ENCODE assay signal across 8 mouse cellular contexts in the genomic region with DNA sequence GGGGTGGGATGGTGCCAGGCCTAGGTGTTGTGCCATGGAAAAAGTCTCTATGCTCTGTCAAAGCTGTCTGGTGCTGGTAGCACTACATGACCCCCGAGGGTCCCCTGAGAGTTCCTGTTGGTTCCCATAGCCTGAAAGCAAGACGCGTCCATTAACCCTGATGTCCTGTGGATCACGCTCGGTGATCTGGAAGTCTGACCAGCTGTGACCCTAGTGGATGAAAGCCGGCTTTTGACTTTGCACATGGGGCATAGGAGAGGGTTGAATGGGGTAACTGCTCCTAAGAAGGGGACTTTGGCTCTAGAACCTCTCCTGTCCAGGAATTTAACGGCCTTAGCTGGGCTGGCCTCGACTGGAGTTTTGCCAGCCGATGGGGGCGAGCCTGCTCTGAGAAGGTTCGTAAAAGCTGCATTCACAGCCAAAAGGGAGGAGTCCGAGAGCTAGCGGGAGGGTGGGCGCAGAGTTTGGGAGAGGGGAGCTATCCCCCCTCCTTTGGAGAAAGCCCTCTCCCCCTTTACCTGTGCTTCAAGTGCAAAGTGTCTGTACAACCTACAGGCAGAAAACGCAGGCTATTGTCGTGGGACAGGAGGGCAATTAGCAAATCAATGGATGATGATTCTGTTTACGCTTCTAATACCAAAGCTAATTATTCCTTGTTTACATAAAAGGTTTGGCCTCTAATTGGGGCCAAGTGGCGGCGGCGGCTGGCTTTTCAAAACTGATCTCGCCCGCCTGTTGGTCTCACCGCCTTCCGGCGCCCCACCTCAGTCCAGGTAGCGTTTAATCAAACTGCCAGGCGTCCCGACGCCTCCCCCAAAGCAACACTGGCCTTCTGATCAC. TPM values are rescaled to one million over a fixed set of nuclear protein-coding genes. Genes with fewer than 3 reads are reported as not detected.
DNase-seq lines count a peak whose midpoint lies in the region; ATAC-seq and TF ChIP-seq lines count a peak whose summit lies in the region.

No protein-coding gene starts in this region.

- peak; percentile 65 to 67 for DNase-seq in cerebellum, postnatal 10 days
- DNase-seq in cerebellum, adult 9-10 months, result no peak
- peak; percentile 62 for DNase-seq in forebrain, embryonic 14.5 days (ENCODE audit: low spot score)
- no peak for DNase-seq in thymus, postnatal 4 days
- DNase-seq in thymus, adult 2 months, result no peak
- no peak for DNase-seq in adrenal gland, adult 2 months

- H3K4me2 ChIP-seq in forebrain, embryonic 14.5 days (ENCODE audit: low read length), result peak overlapping the region; percentile 92
- H3K4me2 ChIP-seq in liver, embryonic 16.5 days (ENCODE audit: low read depth, low read length), result peak overlapping the region; percentile 66

- no peak for TF ChIP-seq POLR2A in thymus, adult 2 months (IDR thresholded peaks at IDR 0.05; ENCODE audit: control insufficient read depth, extremely low read depth, insufficient read depth, low read length, poor library complexity)

- H3K4me3 ChIP-seq in E14TG2a.4 (replicated peaks; ENCODE audit: low read length), result peak overlapping the region; percentile 72
- H3K4me3 ChIP-seq in forebrain, embryonic 14.5 days (ENCODE audit: low read depth, low read length), result peak overlapping the region; percentile 53
- H3K4me3 ChIP-seq in liver, embryonic 16.5 days (ENCODE audit: low read depth, low read length), result peak overlapping the region; percentile 52; the same call in 1 of the 2 replicates
- H3K4me3 ChIP-seq in thymus, adult 2 months (ENCODE audit: control insufficient read depth, insufficient read depth, low read length), result no peak overlapping the region

- H3K4me1 ChIP-seq in E14TG2a.4 (replicated peaks; ENCODE audit: low read depth, low read length), result peaks cover 52% of the 10 kb centered on the region
- peaks cover 16% of the 10 kb centered on the region for H3K4me1 ChIP-seq in forebrain, embryonic 14.5 days (ENCODE audit: control insufficient read depth, insufficient read depth, low read length)
- no peaks in the 10 kb centered on the region for H3K4me1 ChIP-seq in liver, embryonic 16.5 days (ENCODE audit: control insufficient read depth, low read depth, low read length)
- H3K4me1 ChIP-seq in thymus, adult 2 months (replicated peaks; ENCODE audit: control insufficient read depth, insufficient read depth, low read length), result no peaks in the 10 kb centered on the region

- no peak for TF ChIP-seq CTCF in E14TG2a.4 (conservative IDR thresholded peaks at IDR 0.05; ENCODE audit: low read length)
- TF ChIP-seq CTCF in thymus, adult 2 months (IDR thresholded peaks at IDR 0.05; ENCODE audit: borderline replicate concordance, control insufficient read depth, extremely low read depth, insufficient read depth, low read length, poor library complexity), result no peak

- 2% methylated on average over 29 of the region's 29 CpGs for WGBS in forebrain, embryonic 14.5 days
- 5% methylated on average over 29 of the region's 29 CpGs for WGBS in liver, embryonic 16.5 days (ENCODE audit: insufficient replicate concordance)
- WGBS in thymus, adult 2 months, result 15% methylated on average over 29 of the region's 29 CpGs

- H3K27ac ChIP-seq in forebrain, embryonic 14.5 days (ENCODE audit: low read depth, low read length), result 0 out of 2 replicates have a peak overlapping the region, but pooled peaks have one; percentile 63
- no peak overlapping the region for H3K27ac ChIP-seq in liver, embryonic 16.5 days (ENCODE audit: low read length)
- H3K27ac ChIP-seq in thymus, adult 2 months (ENCODE audit: control insufficient read depth, insufficient read depth, low read length), result no peak overlapping the region

- ATAC-seq in forebrain, embryonic 14.5 days, result peak; percentile 18; the same call in 1 of the 2 replicates
- no peak for ATAC-seq in liver, embryonic 16.5 days (ENCODE audit: low read depth)

- peaks cover 46% of the 10 kb centered on the region for H3K9me3 ChIP-seq in E14TG2a.4 (ENCODE audit: low read length)
- H3K9me3 ChIP-seq in forebrain, embryonic 14.5 days (replicated peaks; ENCODE audit: control insufficient read depth, low read length), result no peaks in the 10 kb centered on the region
- no peaks in the 10 kb centered on the region for H3K9me3 ChIP-seq in liver, embryonic 16.5 days (replicated peaks; ENCODE audit: control insufficient read depth, low read length)

- H3K27me3 ChIP-seq in E14TG2a.4 (ENCODE audit: insufficient read depth, low read length), result peaks cover 96% of the 10 kb centered on the region
- H3K27me3 ChIP-seq in forebrain, embryonic 14.5 days (replicated peaks; ENCODE audit: control insufficient read depth, insufficient read depth, low read length), result peaks cover 40% of the 10 kb centered on the region
- H3K27me3 ChIP-seq in liver, embryonic 16.5 days (ENCODE audit: control insufficient read depth, insufficient read depth, low read depth, low read length), result peaks cover 53% of the 10 kb centered on the region
- H3K27me3 ChIP-seq in thymus, adult 2 months (ENCODE audit: control insufficient read depth, insufficient read depth, low read length), result no peaks in the 10 kb centered on the region; the same call in 1 of the 2 replicates

- peak overlapping the region; percentile 80 for H3K9ac ChIP-seq in forebrain, embryonic 14.5 days (ENCODE audit: low read length)
- no peak overlapping the region for H3K9ac ChIP-seq in liver, embryonic 16.5 days (ENCODE audit: low read depth, low read length)

- no peaks in the 10 kb centered on the region for H3K36me3 ChIP-seq in E14TG2a.4 (ENCODE audit: insufficient read depth, low read length)
- no peaks in the 10 kb centered on the region for H3K36me3 ChIP-seq in forebrain, embryonic 14.5 days (ENCODE audit: control insufficient read depth, insufficient read depth, low read length)
- no peaks in the 10 kb centered on the region for H3K36me3 ChIP-seq in liver, embryonic 16.5 days (ENCODE audit: control insufficient read depth, insufficient read depth)
- no peaks in the 10 kb centered on the region for H3K36me3 ChIP-seq in thymus, adult 2 months (ENCODE audit: control insufficient read depth, insufficient read depth, low read length)

RNA-seq across cellular contexts. Expression of a gene that starts 35.0 kb away (rescaled TPM):
- polyA plus RNA-seq in forebrain, embryonic 14.5 days (2014; fragmentation: Nextera tagmentation; extraction: Ambion mirVana), result 5.7 and 6.6 TPM in 2 replicates
- not detected in 2 replicates for polyA plus RNA-seq in liver, embryonic 16.5 days (2015; fragmentation: Nextera tagmentation; extraction: Ambion mirVana)
- polyA plus RNA-seq in thymus, adult 2 months (2012; rRNA removed), result 0.33 and 0.43 TPM in 2 replicates
- total RNA-seq in adrenal gland, adult 2 months (2021), result under 1 TPM in 1 of 2 experiments, not detected in 1; 0.17 TPM
- polyA plus RNA-seq in adrenal gland, adult 2 months (2012; rRNA removed), result not detected in 2 replicates

RNA-seq across cellular contexts. Expression of a gene that starts 59.4 kb away (rescaled TPM):
- polyA plus RNA-seq in forebrain, embryonic 14.5 days (2014; fragmentation: Nextera tagmentation; extraction: Ambion mirVana), result 0.10 and 0.26 TPM in 2 replicates
- polyA plus RNA-seq in liver, embryonic 16.5 days (2015; fragmentation: Nextera tagmentation; extraction: Ambion mirVana), result 0.07 TPM in 2 replicates
- polyA plus RNA-seq in thymus, adult 2 months (2012; rRNA removed), result 0.13 and 0.15 TPM in 2 replicates
- total RNA-seq in adrenal gland, adult 2 months (2021), result under 1 TPM; 0.09 to 0.45 TPM
- 0.40 and 0.47 TPM in 2 replicates for polyA plus RNA-seq in adrenal gland, adult 2 months (2012; rRNA removed)

Comparison
In these comparisons a context has a peak if more than half of its experiments do, and no peak if none do; other contexts are left out.
1. DNase-seq: peak in cerebellum, postnatal 10 days (2 of 2) and forebrain, embryonic 14.5 days (single experiment); none in cerebellum, adult 9-10 months (single experiment), thymus, postnatal 4 days (single experiment), thymus, adult 2 months (single experiment) and adrenal gland, adult 2 months (single experiment).